Mouse (Mus musculus): ENCODE results near the gene Oog2.
"Not testable (repeated sequence)": the region's sequence is repeated elsewhere in the genome, so short reads cannot be mapped to it uniquely, and the experiment has no call there.

The Oog2 gene

GRCm38 (mm10) chr4:144190419-144190818, at the start of gene Oog2:
Oog2 (plus strand) TSS chr4:144190719.
- DNase-seq (ENCODE audit: low read depth, low spot score), result no peak

- no peak for DNase-seq (ENCODE audit: low read depth, low spot score)
Observed at GRCm38 (mm10) chr4:144162563-144162962, 28.0 kb upstream of the Oog2 start, which contains the start of gene Oog3. Oog3 (minus strand) TSS chr4:144162663.

DNA sequence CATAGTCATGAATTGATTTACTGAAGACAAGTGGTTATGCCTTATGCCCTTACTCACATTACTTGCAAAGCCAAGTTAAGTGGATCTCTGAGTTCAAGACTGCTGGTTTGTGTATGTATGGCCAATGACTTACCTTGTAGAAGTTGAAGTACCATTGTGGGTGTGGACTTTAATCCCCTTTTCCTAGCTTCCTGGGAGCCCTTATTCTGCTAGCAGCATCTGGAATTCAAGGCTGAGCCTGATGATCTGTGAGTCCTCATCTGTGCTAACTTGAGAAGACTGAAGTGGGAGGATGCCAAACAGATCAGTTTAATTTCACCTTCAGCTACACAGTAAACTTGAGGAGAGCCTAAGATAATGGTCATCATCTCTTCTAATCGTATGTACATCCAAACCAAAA, 22.7 kb downstream of the Oog2 start, which contains the start of gene C87977:
Gene C87977 (minus strand): TSS at position 101 of the 400 bp plus-strand sequence.
- DNase-seq (ENCODE audit: low read depth, low spot score), result not testable (repeated sequence)

All from brain, adult 2 months (tissue).